ENCODE assay signal across 8 mouse cellular contexts in the genomic region with DNA sequence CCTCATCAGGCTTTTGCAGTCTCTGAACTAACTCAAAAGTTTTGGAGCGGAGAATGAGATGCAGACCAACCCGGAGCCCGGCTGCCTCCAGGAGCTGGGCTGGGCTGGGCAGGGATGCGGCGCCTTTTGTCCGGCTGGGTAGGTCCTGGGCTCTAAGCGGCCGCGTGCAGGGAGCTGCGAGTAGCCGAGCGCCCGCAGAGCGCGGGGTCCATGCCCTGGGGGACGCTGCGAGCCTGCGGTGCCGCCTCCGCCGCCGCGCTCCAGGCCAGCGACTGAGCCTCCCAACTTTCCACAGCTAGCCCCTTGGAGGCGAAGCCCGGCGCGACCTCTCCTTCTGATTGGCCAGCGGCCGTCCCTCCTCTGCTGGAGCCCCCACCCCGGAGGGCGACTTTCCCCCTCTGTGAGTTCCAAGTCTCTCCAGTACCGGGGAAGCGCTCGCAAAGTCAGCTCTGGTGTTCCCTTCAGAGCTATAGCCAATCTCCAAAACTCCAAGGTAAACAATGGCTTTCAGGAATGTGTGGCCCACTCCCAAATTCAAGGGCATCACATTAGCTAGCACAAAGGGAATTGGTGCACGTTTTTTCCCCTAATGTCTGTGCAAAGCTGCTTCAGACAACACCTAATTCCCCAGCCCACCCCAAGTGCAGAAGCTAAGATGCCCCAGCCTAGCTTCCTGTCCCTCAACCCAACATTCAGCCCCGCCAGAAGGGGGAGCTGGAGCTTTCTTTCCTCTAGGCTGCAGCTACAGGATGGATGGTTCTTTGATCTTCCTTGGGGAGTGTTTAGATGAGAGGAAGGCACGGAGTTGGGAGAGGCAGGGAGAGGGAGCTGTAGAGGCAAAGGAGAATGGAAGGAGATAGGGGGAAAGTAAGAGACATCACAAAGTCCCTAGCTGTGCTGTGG. TPM values are rescaled to one million over a fixed set of nuclear protein-coding genes. Genes with fewer than 3 reads are reported as not detected.
DNase-seq lines count a peak whose midpoint lies in the region; ATAC-seq lines count a peak whose summit lies in the region.

A gene (minus strand): TSS at position 274 of the 903 bp plus-strand sequence.

- H3K4me3 ChIP-seq in intestine, embryonic 15.5 days (replicated peaks), result peak within 1 kb of the TSS; percentile 52
- peak within 1 kb of the TSS; percentile 73 for H3K4me3 ChIP-seq in lung, embryonic 16.5 days (ENCODE audit: low read length)

- H3K9ac ChIP-seq in intestine, embryonic 15.5 days, result peak within 1 kb of the TSS; percentile 57
- H3K9ac ChIP-seq in lung, embryonic 16.5 days (ENCODE audit: low read length), result peak within 1 kb of the TSS; percentile 81

- no peaks in the 10 kb centered on the region for H3K36me3 ChIP-seq in intestine, embryonic 15.5 days
- H3K36me3 ChIP-seq in lung, embryonic 16.5 days (ENCODE audit: control insufficient read depth, insufficient read depth, low read length), result no peaks in the 10 kb centered on the region

- 0 out of 2 replicates have a peak, but pooled peaks cover 10% of the 10 kb centered on the region for H3K27me3 ChIP-seq in intestine, embryonic 15.5 days (replicated peaks)
- no peaks in the 10 kb centered on the region for H3K27me3 ChIP-seq in lung, embryonic 16.5 days (ENCODE audit: control insufficient read depth, insufficient read depth, low read depth, low read length)

- no peaks in the 10 kb centered on the region for H3K9me3 ChIP-seq in intestine, embryonic 15.5 days
- H3K9me3 ChIP-seq in lung, embryonic 16.5 days (ENCODE audit: control insufficient read depth, low read length), result peaks cover 2% of the 10 kb centered on the region; the same call in 1 of the 2 replicates

- 0 out of 2 replicates have a peak, but pooled peaks cover 5% of the 10 kb centered on the region for H3K4me1 ChIP-seq in intestine, embryonic 15.5 days (replicated peaks)
- peaks cover 4% of the 10 kb centered on the region; the same call in 1 of the 2 replicates for H3K4me1 ChIP-seq in lung, embryonic 16.5 days (replicated peaks; ENCODE audit: control insufficient read depth, insufficient read depth, low read length)

- DNase-seq in kidney, adult 18-20 months, result peak; percentile 28
- DNase-seq in kidney, adult 11 months, result no peak
- DNase-seq in heart, adult 11 months, result peak; percentile 98
- DNase-seq in ovary, postnatal 10 days (ENCODE audit: low spot score), result peak; percentile 42
- peak; percentile 72 for DNase-seq in yolk sac, embryonic 10.5 days (ENCODE audit: low spot score)

- 1% methylated on average over 38 of the region's 38 CpGs for WGBS in intestine, embryonic 15.5 days
- under 1% methylated on average over 37 of the region's 38 CpGs for WGBS in lung, embryonic 16.5 days

- H3K4me2 ChIP-seq in intestine, embryonic 15.5 days (replicated peaks), result peak within 1 kb of the TSS; percentile 88
- H3K4me2 ChIP-seq in lung, embryonic 16.5 days (ENCODE audit: low read depth, low read length), result peak within 1 kb of the TSS; percentile 88

- peak; percentile 62 for ATAC-seq in common myeloid progenitor, adult 5-6 weeks (replicated peaks; ENCODE audit: low read depth, poor library complexity, severe bottlenecking)
- peak; percentile 92 for ATAC-seq in intestine, embryonic 15.5 days
- peak; percentile 97 for ATAC-seq in lung, embryonic 16.5 days (ENCODE audit: low read depth)

- H3K27ac ChIP-seq in intestine, embryonic 15.5 days, result peak within 1 kb of the TSS; percentile 62; the same call in 1 of the 2 replicates
- H3K27ac ChIP-seq in lung, embryonic 16.5 days (ENCODE audit: low read length), result peak within 1 kb of the TSS; percentile 74

RNA-seq across cellular contexts. Expression of the gene that starts here (rescaled TPM):
- not detected in 2 replicates for total RNA-seq in common myeloid progenitor, adult 5-6 weeks (2017)
- polyA plus RNA-seq in intestine, embryonic 15.5 days (2015; fragmentation: Nextera tagmentation; extraction: Ambion mirVana), result 3.4 and 4.3 TPM in 2 replicates
- polyA plus RNA-seq in lung, embryonic 16.5 days (2015; fragmentation: Nextera tagmentation; extraction: Ambion mirVana), result 11.7 and 12.0 TPM in 2 replicates

Comparison
In these comparisons a context has a peak if more than half of its experiments do, and no peak if none do; other contexts are left out.
1. Peak in ATAC-seq in common myeloid progenitor, adult 5-6 weeks; RNA of the gene not detected or under 1 TPM.